Mouse (Mus musculus): ENCODE data around the gene Asic3. TPM values are rescaled to one million over a fixed set of nuclear protein-coding genes. Genes with fewer than 3 reads are reported as not detected.
A peak's percentile ranks its signal among the peaks of the same experiment; 100 is the strongest.

Asic3 gene
- total and polyA plus RNA-seq, 3 experiments = 0.05 TPM; not detected in 2

DNA sequence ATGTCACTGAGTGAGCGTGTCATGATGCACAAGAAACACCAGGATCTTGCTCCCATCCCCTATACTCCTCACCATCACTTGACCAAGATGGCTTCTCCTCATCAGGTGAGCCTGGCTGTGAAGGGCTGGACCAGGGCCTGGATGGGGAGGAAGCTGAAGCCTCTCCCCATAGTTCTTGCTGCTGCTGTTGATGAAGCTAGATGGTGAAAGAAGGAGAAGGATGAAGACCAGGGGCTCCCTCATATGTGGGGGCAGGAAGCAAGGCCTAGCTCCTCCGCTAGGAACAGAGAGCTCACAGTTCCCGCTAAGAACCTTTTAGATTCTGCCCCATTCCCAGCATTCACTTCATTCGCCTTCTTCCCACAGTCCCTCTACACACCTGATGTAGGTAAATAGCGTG, 27.8 kb upstream of the Asic3 start:
- Histone ChIP-seq H3K9me3 (replicated peaks) (peaks cover 13% of the 10 kb centered on the region), H3K4me1 (ENCODE audit: insufficient read depth, low read depth, low read length) (peaks cover 76% of the 10 kb centered on the region), H3K36me3 (replicated peaks) (no peaks in the 10 kb centered on the region), H3K27me3 (ENCODE audit: insufficient read depth, low read length) (peaks cover 25% of the 10 kb centered on the region), H3K4me3 (ENCODE audit: low read depth, low read length) (no peak overlapping the region)
- TF ChIP-seq TAL1 (conservative IDR thresholded peaks at IDR 0.05; ENCODE audit: low read depth, low read length) (no peak), POLR2AphosphoS5 (IDR thresholded peaks at IDR 0.05; ENCODE audit: insufficient replicate concordance, low read depth, low read length) (no peak), CTCF (IDR thresholded peaks at IDR 0.05; ENCODE audit: low read depth, low read length) (no peak), GATA1 (IDR thresholded peaks at IDR 0.05; ENCODE audit: borderline replicate concordance, low read length) (no peak), GATA2 (IDR thresholded peaks at IDR 0.05; ENCODE audit: borderline replicate concordance, low read depth, low read length) (no peak)
- ATAC-seq (ENCODE audit: extremely low read depth, insufficient number of reproducible peaks, low FRiP score, poor library complexity, severe bottlenecking) (no peak), DNase-seq (ENCODE audit: low spot score) (no peak)

DNA sequence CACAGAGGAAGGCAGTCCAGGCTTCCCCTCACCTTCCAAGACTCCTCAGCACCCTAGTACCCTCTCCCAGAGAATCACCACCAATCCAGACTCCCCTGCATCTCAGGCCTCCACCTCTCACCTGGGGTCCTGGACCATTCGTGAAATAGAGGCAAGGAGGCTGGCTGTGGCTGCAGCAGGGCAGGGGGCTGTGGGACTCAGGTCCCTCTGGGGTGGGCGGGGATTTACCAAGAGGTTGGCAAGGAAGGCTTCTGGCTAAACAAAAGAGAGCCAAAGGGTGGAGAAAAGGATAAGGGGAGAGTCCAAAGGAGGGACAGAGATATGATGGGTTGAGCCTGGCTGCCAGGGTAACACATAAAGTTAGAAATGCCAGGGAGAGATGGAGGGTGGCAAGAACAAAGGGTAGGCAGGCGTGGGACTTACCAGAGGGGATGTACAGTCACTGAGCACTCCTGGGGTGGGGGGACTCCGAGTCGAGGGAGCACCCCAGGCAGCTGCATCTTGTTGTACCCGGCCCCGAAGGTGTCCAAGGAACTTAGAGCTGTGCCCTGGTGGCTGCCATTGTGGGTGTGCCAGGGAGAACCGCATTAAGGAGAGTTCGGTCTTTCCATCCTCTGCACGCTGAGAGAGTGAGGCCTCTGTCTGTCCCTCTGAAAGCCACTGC, 27.2 kb upstream of the Asic3 start:
- Histone ChIP-seq H3K4me3 (ENCODE audit: low read depth, low read length) (no peak overlapping the region), H3K9me3 (replicated peaks) (peaks cover 13% of the 10 kb centered on the region), H3K27me3 (ENCODE audit: insufficient read depth, low read length) (peaks cover 25% of the 10 kb centered on the region), H3K4me1 (ENCODE audit: insufficient read depth, low read depth, low read length) (peaks cover 74% of the 10 kb centered on the region), H3K36me3 (replicated peaks) (no peaks in the 10 kb centered on the region)
- no peak for DNase-seq (ENCODE audit: low spot score)
- TF ChIP-seq CTCF (IDR thresholded peaks at IDR 0.05; ENCODE audit: low read depth, low read length) = no peak
- TF ChIP-seq GATA2 (IDR thresholded peaks at IDR 0.05; ENCODE audit: borderline replicate concordance, low read depth, low read length) = no peak
- no peak for TF ChIP-seq TAL1 (conservative IDR thresholded peaks at IDR 0.05; ENCODE audit: low read depth, low read length)
- no peak for TF ChIP-seq POLR2AphosphoS5 (IDR thresholded peaks at IDR 0.05; ENCODE audit: insufficient replicate concordance, low read depth, low read length)
- TF ChIP-seq GATA1 (IDR thresholded peaks at IDR 0.05; ENCODE audit: borderline replicate concordance, low read length) = no peak
- ATAC-seq (ENCODE audit: extremely low read depth, insufficient number of reproducible peaks, low FRiP score, poor library complexity, severe bottlenecking) = no peak

DNA sequence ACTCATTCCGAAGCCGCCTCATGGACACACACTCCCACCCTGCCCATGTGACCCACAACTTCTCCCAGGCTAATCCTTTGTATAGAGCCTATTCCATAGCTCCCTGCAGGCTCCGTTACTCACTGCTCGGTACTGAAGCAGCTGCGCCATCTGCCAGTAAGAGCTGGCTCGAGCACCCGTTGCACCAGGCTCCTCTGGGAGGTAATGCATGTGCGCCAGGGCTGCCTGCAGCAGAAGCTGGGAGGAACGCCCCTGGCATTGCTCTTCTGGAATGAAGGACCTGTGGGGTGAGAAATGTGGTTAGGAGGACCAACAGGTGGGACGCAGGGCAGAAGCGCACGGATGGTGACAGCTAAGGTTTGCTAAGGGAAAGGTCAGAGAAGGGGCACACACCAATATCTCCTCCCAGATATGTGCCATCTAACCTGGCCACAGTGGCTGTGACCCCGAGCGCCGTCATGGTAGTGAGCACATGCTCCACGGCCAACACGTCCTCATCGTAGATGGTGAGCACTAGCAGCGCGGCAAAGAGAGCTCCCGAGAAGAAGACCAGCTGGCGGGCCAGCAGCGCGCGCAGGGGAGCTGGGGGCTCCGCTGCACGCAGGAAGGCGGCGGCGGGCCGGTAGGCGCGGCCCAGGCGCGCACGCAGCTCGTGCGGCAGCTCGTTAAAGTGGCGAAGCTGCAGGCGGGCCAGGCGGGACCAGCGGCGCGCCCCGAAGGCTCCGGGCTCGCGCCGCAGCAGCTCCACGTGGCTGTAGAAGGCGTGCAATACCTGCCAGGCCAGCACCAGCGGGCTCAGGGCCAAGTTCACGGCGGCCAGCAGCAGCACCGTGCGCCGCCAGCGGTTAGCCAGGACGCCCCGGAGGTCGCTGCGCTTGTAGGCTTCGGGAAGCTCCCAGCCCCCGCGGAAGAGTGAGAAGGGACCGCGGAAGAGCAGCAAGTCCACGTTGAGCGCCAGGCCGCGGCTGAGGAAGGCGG, 25.6 kb upstream of the Asic3 start:
- Histone ChIP-seq H3K27me3 (ENCODE audit: insufficient read depth, low read length) (peaks cover 20% of the 10 kb centered on the region), H3K4me3 (ENCODE audit: low read depth, low read length) (peak overlapping the region; percentile 16; the same call in 1 of the 2 replicates), H3K4me1 (ENCODE audit: insufficient read depth, low read depth, low read length) (peaks cover 75% of the 10 kb centered on the region), H3K9me3 (replicated peaks) (peaks cover 13% of the 10 kb centered on the region), H3K36me3 (replicated peaks) (peaks cover 2% of the 10 kb centered on the region)
- TF ChIP-seq CTCF (IDR thresholded peaks at IDR 0.05; ENCODE audit: low read depth, low read length) (no peak), GATA2 (IDR thresholded peaks at IDR 0.05; ENCODE audit: borderline replicate concordance, low read depth, low read length) (no peak), TAL1 (conservative IDR thresholded peaks at IDR 0.05; ENCODE audit: low read depth, low read length) (no peak), POLR2AphosphoS5 (IDR thresholded peaks at IDR 0.05; ENCODE audit: insufficient replicate concordance, low read depth, low read length) (no peak), GATA1 (IDR thresholded peaks at IDR 0.05; ENCODE audit: borderline replicate concordance, low read length) (no peak)
- no peak for DNase-seq (ENCODE audit: low spot score)
- no peak for ATAC-seq (ENCODE audit: extremely low read depth, insufficient number of reproducible peaks, low FRiP score, poor library complexity, severe bottlenecking)

DNA sequence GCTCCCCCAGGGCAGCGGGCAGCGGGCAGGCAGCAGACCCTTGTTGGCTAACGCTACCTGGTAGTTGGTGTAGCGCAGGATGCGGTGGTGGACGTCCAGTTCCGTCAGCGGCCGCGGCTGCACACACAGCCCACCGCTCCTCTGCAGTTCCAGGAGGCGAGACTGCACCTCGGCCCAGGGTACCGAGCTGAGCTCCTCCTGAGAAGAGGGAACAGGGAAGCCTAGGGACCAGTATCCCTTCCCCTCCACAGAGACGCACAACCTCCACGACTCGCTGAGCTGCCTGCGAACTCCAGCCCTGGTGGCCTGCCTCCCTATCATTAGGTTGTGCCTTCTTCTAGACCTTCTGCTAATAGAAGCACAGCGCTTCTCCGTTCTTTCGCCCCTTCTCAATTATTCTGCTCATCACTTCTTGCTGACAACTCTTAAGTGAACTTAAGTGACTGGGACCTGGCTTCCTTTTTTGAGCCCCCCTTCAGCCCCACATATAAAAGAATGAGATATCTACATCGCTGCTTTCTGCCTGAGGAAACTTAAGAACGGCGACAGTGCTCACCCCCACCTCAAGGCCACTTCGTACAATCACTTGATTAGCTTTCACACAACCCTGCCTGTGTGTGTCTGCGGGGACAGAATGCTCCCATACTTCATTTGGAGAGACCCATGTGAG, 24.8 kb upstream of the Asic3 start:
- TF ChIP-seq TAL1 (conservative IDR thresholded peaks at IDR 0.05; ENCODE audit: low read depth, low read length) (no peak), GATA2 (IDR thresholded peaks at IDR 0.05; ENCODE audit: borderline replicate concordance, low read depth, low read length) (no peak), POLR2AphosphoS5 (IDR thresholded peaks at IDR 0.05; ENCODE audit: insufficient replicate concordance, low read depth, low read length) (no peak), GATA1 (IDR thresholded peaks at IDR 0.05; ENCODE audit: borderline replicate concordance, low read length) (no peak), CTCF (IDR thresholded peaks at IDR 0.05; ENCODE audit: low read depth, low read length) (no peak)
- Histone ChIP-seq H3K4me1 (ENCODE audit: insufficient read depth, low read depth, low read length) (peaks cover 75% of the 10 kb centered on the region), H3K27me3 (ENCODE audit: insufficient read depth, low read length) (peaks cover 20% of the 10 kb centered on the region), H3K36me3 (replicated peaks) (peaks cover 2% of the 10 kb centered on the region), H3K4me3 (ENCODE audit: low read depth, low read length) (peak overlapping the region; percentile 16; the same call in 1 of the 2 replicates), H3K9me3 (replicated peaks) (peaks cover 13% of the 10 kb centered on the region)
- ATAC-seq (ENCODE audit: extremely low read depth, insufficient number of reproducible peaks, low FRiP score, poor library complexity, severe bottlenecking) = no peak
- DNase-seq (ENCODE audit: low spot score) = no peak

DNA sequence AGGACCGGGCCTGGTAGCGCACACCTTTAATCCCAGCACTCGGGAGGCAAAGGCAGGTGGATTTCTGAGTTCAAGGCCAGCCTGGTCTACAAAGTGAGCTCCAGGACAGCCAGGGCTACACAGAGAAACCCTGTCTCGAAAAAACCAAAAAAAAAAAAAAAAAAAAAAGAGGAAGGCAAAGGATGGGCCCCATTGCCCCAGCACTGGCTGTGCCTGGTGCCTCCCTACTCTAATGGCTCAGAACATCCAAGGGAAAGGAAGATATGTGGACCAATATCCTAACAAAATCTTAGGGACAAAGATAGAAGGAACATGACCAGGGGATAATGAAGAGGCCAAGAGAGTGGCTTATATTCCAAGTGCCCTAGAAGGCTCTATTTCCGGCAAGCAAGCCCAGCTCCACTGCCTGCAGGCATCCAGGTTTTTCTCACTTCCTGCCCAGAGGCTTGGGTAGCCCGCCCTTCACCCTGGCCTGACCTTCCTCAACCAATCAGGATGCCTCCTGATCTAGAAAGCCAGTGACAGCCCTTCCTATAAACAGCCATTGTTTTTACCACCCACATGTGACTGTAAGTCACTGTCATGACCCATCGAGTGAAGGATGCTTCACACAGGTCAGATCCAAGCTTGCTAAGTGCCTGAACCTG, 24.1 kb upstream of the Asic3 start:
- H3K27me3 ChIP-seq (ENCODE audit: insufficient read depth, low read length) = peaks cover 20% of the 10 kb centered on the region
- peak; percentile 54 for ATAC-seq (ENCODE audit: extremely low read depth, insufficient number of reproducible peaks, low FRiP score, poor library complexity, severe bottlenecking)

More for the DNA sequence above, 24.1 kb upstream of the Asic3 start:
- Histone ChIP-seq H3K36me3 (replicated peaks) (peaks cover 2% of the 10 kb centered on the region), H3K9me3 (replicated peaks) (peaks cover 13% of the 10 kb centered on the region), H3K4me3 (ENCODE audit: low read depth, low read length) (peak overlapping the region; percentile 42; the same call in 1 of the 2 replicates), H3K4me1 (ENCODE audit: insufficient read depth, low read depth, low read length) (peaks cover 75% of the 10 kb centered on the region)
- peak; percentile 89 for DNase-seq (ENCODE audit: low spot score)
- TF ChIP-seq GATA2 (IDR thresholded peaks at IDR 0.05; ENCODE audit: borderline replicate concordance, low read depth, low read length) = no peak
- TF ChIP-seq CTCF (IDR thresholded peaks at IDR 0.05; ENCODE audit: low read depth, low read length) = no peak
- no peak for TF ChIP-seq GATA1 (IDR thresholded peaks at IDR 0.05; ENCODE audit: borderline replicate concordance, low read length)
- no peak for TF ChIP-seq TAL1 (conservative IDR thresholded peaks at IDR 0.05; ENCODE audit: low read depth, low read length)
- no peak for TF ChIP-seq POLR2AphosphoS5 (IDR thresholded peaks at IDR 0.05; ENCODE audit: insufficient replicate concordance, low read depth, low read length)

All from G1E (cell line).